Mouse (Mus musculus) embryo, embryonic 10 days (tissue): ENCODE results near the gene 4933409G03Rik.
"Not testable (repeated sequence)": the region's sequence is repeated elsewhere in the genome, so short reads cannot be mapped to it uniquely, and the experiment has no call there.

ENCODE experiments used
- DNase-seq: peaks from one replicate; pipeline ENCODE4 v3.0.0-alpha.2; 2015; ENCODE audit warnings: low spot score

The 4933409G03Rik gene

GRCm38 (mm10) chr2:68582113-68582512 is at the start of gene 4933409G03Rik:
TSS of gene 4933409G03Rik (plus strand) at chr2:68582413.
- no peak for DNase-seq

GRCm38 (mm10) chr2:68544190-68544589 is 38.0 kb upstream of the 4933409G03Rik start:
- no peak for DNase-seq

GRCm38 (mm10) chr2:68560821-68561220 is 21.4 kb upstream of the 4933409G03Rik start:
- no peak for DNase-seq

GRCm38 (mm10) chr2:68563331-68563730 is 18.9 kb upstream of the 4933409G03Rik start:
- peak; percentile 76 for DNase-seq

GRCm38 (mm10) chr2:68568361-68568760 is 13.9 kb upstream of the 4933409G03Rik start:
- no peak for DNase-seq

GRCm38 (mm10) chr2:68572340-68572739 is 9.9 kb upstream of the 4933409G03Rik start:
- peak; percentile 64 for DNase-seq

GRCm38 (mm10) chr2:68592765-68593164 is 10.6 kb downstream of the 4933409G03Rik start:
- DNase-seq: peak; percentile 10

GRCm38 (mm10) chr2:68656186-68656585 is 74.0 kb downstream of the 4933409G03Rik start, which contains the start of gene 4932414N04Rik:
TSS of gene 4932414N04Rik (plus strand) at chr2:68656486.
- not testable (repeated sequence) for DNase-seq
